Mouse (Mus musculus) embryonic fibroblast, embryonic 13.5 days (primary cell): Measurements from ENCODE around the gene Sapcd2. TPM values are rescaled to one million over a fixed set of nuclear protein-coding genes. Genes with fewer than 3 reads are reported as not detected.

Source experiments
- H3K27ac ChIP-seq: 2 replicates; pipeline ENCODE4 v1.5.1; 2012; ENCODE audit warnings: low read length, control low read depth, inconsistent platforms; ENCODE audit not compliant: insufficient read depth
- H3K4me1 ChIP-seq: 2 replicates; pipeline ENCODE4 v1.6.1; 2011; ENCODE audit warnings: low read length; ENCODE audit not compliant: control insufficient read depth, insufficient read depth
- H3K4me3 ChIP-seq: 2 replicates; pipeline ENCODE4 v1.5.1; 2011; ENCODE audit warnings: mild to moderate bottlenecking, control low read depth, low read length; ENCODE audit not compliant: insufficient read depth
- CTCF ChIP-seq: IDR thresholded peaks from 2 replicates; pipeline ENCODE4 v1.5.1; 2011; ENCODE audit warnings: mild to moderate bottlenecking, control low read depth, low read length, moderate library complexity, borderline replicate concordance; ENCODE audit not compliant: insufficient read depth
- POLR2A ChIP-seq: IDR thresholded peaks from 2 replicates; pipeline ENCODE4 v1.6.1; 2011; ENCODE audit warnings: low read depth, mild to moderate bottlenecking, control low read depth, low read length, moderate library complexity
- polyA plus RNA-seq: library from polyadenylated mRNA; stranded (reverse); fragments of >200 nt; gene quantifications from 2 replicates; pipeline ENCODE4 v1.2.4, GENCODE M21; 2011; ENCODE audit warnings: low read depth; ENCODE audit not compliant: missing spikeins, insufficient read length

Sapcd2 gene
- polyA plus RNA-seq, 1 experiment = 5.2 TPM

GRCm38 (mm10) chr2:25354211-25354610 is 17.9 kb upstream of the Sapcd2 start:
- H3K27ac ChIP-seq = no peak overlapping the region
- H3K4me3 ChIP-seq = no peak overlapping the region
- TF ChIP-seq POLR2A (no peak), CTCF (no peak)
- H3K4me1 ChIP-seq = peaks cover 2% of the 10 kb centered on the region; the same call in 1 of the 2 replicates

- Histone ChIP-seq H3K27ac (no peak overlapping the region), H3K4me3 (peak overlapping the region; percentile 68), H3K4me1 (peaks cover 2% of the 10 kb centered on the region; the same call in 1 of the 2 replicates)
- TF ChIP-seq POLR2A = no peak
- no peak for TF ChIP-seq CTCF
Observed at GRCm38 (mm10) chr2:25355419-25356066, 16.6 kb upstream of the Sapcd2 start.

- TF ChIP-seq POLR2A (peak; percentile 63), CTCF (no peak)
- Histone ChIP-seq H3K4me3 (peak within 1 kb of the TSS; percentile 68), H3K27ac (no peak within 1 kb of the TSS), H3K4me1 (peaks cover 2% of the 10 kb centered on the region; the same call in 1 of the 2 replicates)
Observed at GRCm38 (mm10) chr2:25356208-25357079, 15.7 kb upstream of the Sapcd2 start, which contains the start of gene Dpp7. Gene Dpp7, minus strand, starts transcription at chr2:25356359.

- Histone ChIP-seq H3K27ac (no peak overlapping the region), H3K4me3 (no peak overlapping the region), H3K4me1 (peaks cover 11% of the 10 kb centered on the region; the same call in 1 of the 2 replicates)
- TF ChIP-seq POLR2A (no peak), CTCF (no peak)
Observed at GRCm38 (mm10) chr2:25359848-25360247, 12.3 kb upstream of the Sapcd2 start.

DNA sequence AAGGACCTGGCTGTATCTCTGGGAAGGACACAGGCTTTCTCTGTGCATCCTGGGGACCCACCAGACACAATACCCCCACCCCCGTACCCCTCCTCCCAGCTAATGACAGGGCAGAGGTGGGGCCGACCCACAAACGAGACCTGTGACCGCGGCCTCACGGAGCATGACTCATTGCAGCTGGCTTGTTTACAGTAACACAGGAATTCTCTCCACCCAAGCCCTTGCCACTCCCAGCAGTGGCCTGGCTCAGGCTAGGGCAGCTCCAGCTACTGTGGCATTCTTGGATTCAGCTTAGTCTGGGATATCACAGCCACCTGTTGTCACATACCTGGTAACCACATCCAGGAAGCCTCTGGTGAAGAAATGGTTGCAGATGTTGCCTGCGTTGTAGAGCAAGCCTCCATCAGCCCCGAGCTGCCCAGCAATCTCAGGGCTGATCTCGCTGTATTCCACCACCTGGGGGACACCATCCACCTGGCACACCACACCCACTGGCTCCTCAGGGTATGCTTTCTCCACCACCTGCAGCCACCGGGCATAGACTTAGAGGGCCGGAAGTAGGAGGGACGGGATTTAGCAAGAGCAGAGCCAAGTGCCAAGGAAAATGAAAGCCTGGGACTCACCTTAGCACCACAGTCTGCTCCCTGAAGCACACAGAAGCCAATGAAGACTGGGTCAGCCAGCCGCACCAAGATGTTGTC is 8.5 kb upstream of the Sapcd2 start:
- no peak overlapping the region for H3K27ac ChIP-seq
- peak overlapping the region; percentile 90; the same call in 1 of the 2 replicates for H3K4me3 ChIP-seq
- TF ChIP-seq POLR2A (no peak), CTCF (no peak)
- 0 out of 2 replicates have a peak, but pooled peaks cover 9% of the 10 kb centered on the region for H3K4me1 ChIP-seq

DNA sequence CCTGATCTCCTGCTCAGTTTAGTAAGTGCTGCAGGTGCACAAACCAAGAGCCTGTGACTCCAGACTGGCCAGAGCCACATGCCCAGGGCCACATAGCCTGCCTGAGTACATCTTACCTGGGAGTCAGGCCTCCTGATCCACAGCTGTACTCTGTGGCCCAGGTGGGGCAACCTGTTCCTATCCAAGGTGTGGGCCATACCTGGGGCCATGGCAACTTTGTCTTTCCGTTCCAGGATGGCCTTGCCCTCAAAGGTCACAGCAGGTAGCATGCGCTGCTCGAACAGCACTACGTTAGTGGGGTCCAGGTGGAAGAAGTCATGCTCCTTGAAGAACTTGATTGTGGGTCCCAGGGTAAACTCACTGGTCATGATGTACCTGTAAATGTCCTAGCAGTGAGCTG is 7.8 kb upstream of the Sapcd2 start:
- Histone ChIP-seq H3K4me3 (peak overlapping the region; percentile 90), H3K4me1 (0 out of 2 replicates have a peak, but pooled peaks cover 9% of the 10 kb centered on the region), H3K27ac (no peak overlapping the region)
- TF ChIP-seq POLR2A = no peak
- TF ChIP-seq CTCF = no peak

DNA sequence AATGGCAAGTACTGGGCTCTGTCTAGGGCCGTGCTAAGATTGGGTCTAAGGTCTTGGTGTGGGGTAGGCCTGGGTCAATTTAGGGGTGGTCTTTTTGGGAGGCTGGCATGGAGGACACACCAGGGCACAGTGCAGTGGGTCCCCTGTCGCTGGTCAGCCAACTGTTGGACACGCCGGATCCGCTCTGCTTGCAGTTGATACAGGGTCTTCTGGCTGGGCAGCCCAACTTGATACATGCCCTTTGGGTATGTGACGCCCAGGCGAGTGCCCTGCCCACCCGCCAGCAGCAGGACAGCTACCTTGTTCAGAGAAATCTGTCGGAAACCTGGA is 7.4 kb upstream of the Sapcd2 start:
- H3K27ac ChIP-seq = no peak overlapping the region
- TF ChIP-seq CTCF (no peak), POLR2A (no peak)
- 0 out of 2 replicates have a peak, but pooled peaks cover 9% of the 10 kb centered on the region for H3K4me1 ChIP-seq
- peak overlapping the region; percentile 90 for H3K4me3 ChIP-seq

DNA sequence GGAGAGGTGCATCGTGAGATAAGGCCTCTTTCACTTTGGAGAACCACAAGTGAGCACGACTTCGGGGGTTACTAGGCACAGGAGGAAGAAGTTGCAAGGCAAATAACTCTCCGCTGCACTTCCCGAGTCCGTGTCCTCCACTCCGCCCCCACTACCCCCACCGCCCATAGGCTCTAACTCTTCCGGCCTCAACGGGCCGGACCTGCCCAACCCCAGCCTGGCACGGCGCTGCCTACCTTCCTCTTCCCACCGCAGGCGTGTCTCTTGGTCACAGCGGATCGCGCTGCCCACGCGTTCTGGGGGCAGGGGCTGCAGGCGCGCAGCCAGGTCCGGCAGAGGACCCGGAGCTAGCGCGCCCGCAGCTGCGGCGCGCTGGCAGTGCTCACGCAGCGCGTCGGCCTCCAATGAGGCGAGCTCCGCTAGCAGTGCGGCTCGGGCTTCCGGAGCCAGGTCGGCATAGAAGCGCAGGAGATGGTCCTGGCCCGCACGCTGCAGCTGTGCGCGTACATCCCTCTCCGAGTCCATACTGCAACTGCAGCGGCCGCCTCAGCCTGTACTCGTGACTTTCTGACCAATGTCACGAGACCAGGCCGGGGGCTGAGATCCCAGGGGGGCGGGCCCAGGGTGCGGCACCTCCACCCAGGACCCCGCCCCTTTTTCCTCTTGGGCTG is 6.9 kb upstream of the Sapcd2 start, which contains the start of gene Uap1l1:
Uap1l1 (minus strand) TSS at position 592 of the 671 bp plus-strand sequence.
- H3K4me3 ChIP-seq = peak within 1 kb of the TSS; percentile 90
- H3K27ac ChIP-seq = peak within 1 kb of the TSS; percentile 29
- no peak for TF ChIP-seq CTCF
- peak; percentile 96 for TF ChIP-seq POLR2A
- 0 out of 2 replicates have a peak, but pooled peaks cover 9% of the 10 kb centered on the region for H3K4me1 ChIP-seq

- Histone ChIP-seq H3K4me1 (no peaks in the 10 kb centered on the region), H3K4me3 (no peak overlapping the region), H3K27ac (no peak overlapping the region)
- no peak for TF ChIP-seq POLR2A
- TF ChIP-seq CTCF = no peak
Observed at GRCm38 (mm10) chr2:25369996-25370395, 2.1 kb upstream of the Sapcd2 start.
